Mouse (Mus musculus) liver, adult 2 months (tissue): ENCODE results near the gene Spg21. TPM values are rescaled to one million over a fixed set of nuclear protein-coding genes. Genes with fewer than 3 reads are reported as not detected.

Source experiments
- DNase-seq: peaks from one replicate; pipeline ENCODE4 v3.0.0-alpha.2; 2011; ENCODE audit warnings: low read depth, low spot score; ENCODE audit errors: extremely low read depth
- H3K27ac ChIP-seq: fragments of 200-500 bp; replicated peaks from 2 replicates; pipeline ENCODE4 v1.5.1; 2012; ENCODE audit warnings: low read depth, mild to moderate bottlenecking, control low read depth, inconsistent platforms, low read length; ENCODE audit not compliant: insufficient read depth
- H3K27me3 ChIP-seq: fragments of 200-500 bp; 2 replicates; pipeline ENCODE4 v1.6.1; 2012; ENCODE audit warnings: mild to moderate bottlenecking, moderate library complexity, low read length, inconsistent platforms; ENCODE audit not compliant: control insufficient read depth, insufficient read depth
- H3K36me3 ChIP-seq: fragments of 200-500 bp; 2 replicates; pipeline ENCODE4 v1.6.1; 2012; ENCODE audit warnings: low read length, inconsistent platforms; ENCODE audit not compliant: control insufficient read depth, insufficient read depth
- H3K4me1 ChIP-seq: fragments of 200-500 bp; 2 replicates; pipeline ENCODE4 v1.6.1; 2011; ENCODE audit warnings: low read length; ENCODE audit not compliant: control insufficient read depth, insufficient read depth
- H3K4me3 ChIP-seq: fragments of 200-500 bp; 2 replicates; pipeline ENCODE4 v1.5.1; 2011; ENCODE audit warnings: low read depth, mild to moderate bottlenecking, control low read depth, low read length, moderate library complexity; ENCODE audit not compliant: insufficient read depth
- H3K79me2 ChIP-seq: fragments of 200-500 bp; 2 replicates; pipeline ENCODE4 v1.6.1; 2012; ENCODE audit warnings: inconsistent platforms, mild to moderate bottlenecking, low read length, moderate library complexity; ENCODE audit not compliant: control insufficient read depth, insufficient read depth
- H3K9ac ChIP-seq: fragments of 200-500 bp; 2 replicates; pipeline ENCODE4 v1.6.1; 2012; ENCODE audit warnings: low read depth, mild to moderate bottlenecking, control low read depth, inconsistent platforms, low read length
- CTCF ChIP-seq: fragments of 200-500 bp; IDR thresholded peaks from 2 replicates; pipeline ENCODE4 v1.5.1; 2011; ENCODE audit warnings: low read depth, low read length, control low read depth
- POLR2A ChIP-seq: fragments of 200-500 bp; IDR thresholded peaks from 2 replicates; pipeline ENCODE4 v1.6.1; 2011; ENCODE audit warnings: low read length, control low read depth; ENCODE audit not compliant: insufficient read depth; ENCODE audit errors: extremely low read depth
- WGBS: fragments of 180-500 bp; shearing (Covaris S2); methylation state at CpG from one replicate; pipeline ENCODE4 v1.1.7; 2018; 5-methylcytosine and 5-hydroxymethylcytosine counted together
- polyA plus RNA-seq: library from polyadenylated mRNA; depleted of rRNA; stranded (reverse); fragments of >200 nt; gene quantifications from 2 replicates; pipeline ENCODE4 v1.2.3, GENCODE M21; 2012; rRNA removed
- total RNA-seq: library from RNA; depleted of rRNA; stranded (reverse); fragments of >200 nt; gene quantifications from 2 replicates; pipeline ENCODE4 v1.2.3, GENCODE M21; 2014; rRNA removed

Spg21 gene
- total and polyA plus RNA-seq, 2 experiments: 10.7 to 20.0 TPM

DNA sequence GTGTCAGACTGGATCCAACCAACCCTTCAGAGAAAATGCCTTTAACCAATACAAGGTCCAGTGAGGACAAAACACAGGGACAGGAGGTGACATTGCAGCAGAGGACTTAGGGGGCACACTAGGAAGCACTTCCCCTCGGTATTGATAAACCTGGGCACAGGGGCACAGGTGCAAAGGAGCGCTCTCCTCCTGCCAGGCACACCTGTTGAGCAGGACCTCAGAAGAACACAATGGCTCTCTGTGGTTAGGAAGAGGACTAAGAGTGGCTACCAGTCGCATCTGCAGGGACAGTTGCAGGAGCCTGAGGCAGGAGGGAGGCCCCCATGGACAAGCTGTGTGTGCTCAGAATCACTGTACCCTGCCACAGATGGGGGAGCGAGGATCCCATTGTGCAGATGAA lies 75.7 kb downstream of the Spg21 start:
- Histone ChIP-seq H3K79me2 (no peaks in the 10 kb centered on the region), H3K27me3 (no peaks in the 10 kb centered on the region), H3K36me3 (no peaks in the 10 kb centered on the region), H3K4me3 (no peak overlapping the region), H3K9ac (no peak overlapping the region), H3K27ac (peak overlapping the region; percentile 30), H3K4me1 (no peaks in the 10 kb centered on the region)
- DNase-seq: no peak
- 91% methylated on average over 4 of the region's 4 CpGs for WGBS
- no peak for TF ChIP-seq CTCF
- no peak for TF ChIP-seq POLR2A

Other genes starting within 250 kb of the Spg21 start
- gene Cilp, start 195.8 kb upstream of the Spg21 start, total RNA-seq: 0.18 and 0.20 TPM in 2 replicates
- gene Cilp, start 195.8 kb upstream of the Spg21 start, polyA plus RNA-seq: 0.12 and 0.15 TPM in 2 replicates
- 54.0 and 56.1 TPM in 2 replicates for gene Clpx, start 166.7 kb upstream of the Spg21 start, total RNA-seq
- 39.2 and 62.4 TPM in 2 replicates for gene Clpx, start 166.7 kb upstream of the Spg21 start, polyA plus RNA-seq
- gene Pdcd7, start 114.8 kb upstream of the Spg21 start, total RNA-seq: 3.6 and 5.6 TPM in 2 replicates
- 3.5 and 4.5 TPM in 2 replicates for gene Pdcd7, start 114.8 kb upstream of the Spg21 start, polyA plus RNA-seq
- 0.18 TPM in 1 of 2 replicates, not detected in the other for gene Ubap1l, start 99.9 kb upstream of the Spg21 start, total RNA-seq
- gene Ubap1l, start 99.9 kb upstream of the Spg21 start, polyA plus RNA-seq: 0.12 and 0.22 TPM in 2 replicates
- 0.20 and 0.28 TPM in 2 replicates for gene Kbtbd13, start 69.3 kb upstream of the Spg21 start, total RNA-seq
- gene Kbtbd13, start 69.3 kb upstream of the Spg21 start, polyA plus RNA-seq: 0.14 and 0.49 TPM in 2 replicates
- 0.09 and 0.13 TPM in 2 replicates for gene Rasl12, start 62.4 kb upstream of the Spg21 start, total RNA-seq
- gene Rasl12, start 62.4 kb upstream of the Spg21 start, polyA plus RNA-seq: 0.17 and 0.32 TPM in 2 replicates
- gene Slc51b, start 38.0 kb upstream of the Spg21 start, total RNA-seq: 2.9 and 3.2 TPM in 2 replicates
- gene Slc51b, start 38.0 kb upstream of the Spg21 start, polyA plus RNA-seq: 0.14 and 0.22 TPM in 2 replicates
- gene Mtfmt, start 25.2 kb upstream of the Spg21 start, total RNA-seq: 5.5 and 5.8 TPM in 2 replicates
- gene Mtfmt, start 25.2 kb upstream of the Spg21 start, polyA plus RNA-seq: 5.8 and 6.0 TPM in 2 replicates
- not detected in 2 replicates for gene Ankdd1a, start 59.2 kb downstream of the Spg21 start, total RNA-seq
- not detected in 2 replicates for gene Ankdd1a, start 59.2 kb downstream of the Spg21 start, polyA plus RNA-seq
- 1.4 and 2.2 TPM in 2 replicates for gene Plekho2, start 119.1 kb downstream of the Spg21 start, total RNA-seq
- gene Plekho2, start 119.1 kb downstream of the Spg21 start, polyA plus RNA-seq: 2.9 and 5.4 TPM in 2 replicates
- gene Pif1, start 126.2 kb downstream of the Spg21 start, total RNA-seq: 0.20 TPM in 1 of 2 replicates, not detected in the other
- 0.04 TPM in 1 of 2 replicates, not detected in the other for gene Pif1, start 126.2 kb downstream of the Spg21 start, polyA plus RNA-seq
- 9.8 and 13.2 TPM in 2 replicates for gene Rbpms2, start 168.7 kb downstream of the Spg21 start, total RNA-seq
- 110 and 121 TPM in 2 replicates for gene Rbpms2, start 168.7 kb downstream of the Spg21 start, polyA plus RNA-seq
- 14.7 and 20.6 TPM in 2 replicates for gene Oaz2, start 207.1 kb downstream of the Spg21 start, total RNA-seq
- gene Oaz2, start 207.1 kb downstream of the Spg21 start, polyA plus RNA-seq: 27.5 and 29.6 TPM in 2 replicates